Mouse (Mus musculus): ENCODE measurements at regions not wholly inside any gene's neighbourhood (a gene's known extent, or its start where the extent isn't known, plus 50 kb on each side); places are given as distances from the start of the nearest gene placed in this dataset.

GRCm38 (mm10) chr8:92732229-92732628 is 58.1 kb downstream of the Irx6 start:
- H3K36me3 ChIP-seq = no peaks in the 10 kb centered on the region
- no peaks in the 10 kb centered on the region for H3K9me3 ChIP-seq
- H3K4me1 ChIP-seq = no peaks in the 10 kb centered on the region
- no peak overlapping the region for H3K4me3 ChIP-seq
- WGBS = 85% methylated on average over 9 of the region's 9 CpGs
- no peak overlapping the region for H3K27ac ChIP-seq
- H3K4me2 ChIP-seq (replicated peaks) = no peak overlapping the region
- H3K27me3 ChIP-seq = 0 out of 2 replicates have a peak, but pooled peaks cover 1% of the 10 kb centered on the region
- H3K9ac ChIP-seq = no peak overlapping the region
- ATAC-seq (ENCODE audit: insufficient number of reproducible peaks, insufficient read depth, low FRiP score, low TSS enrichment) = no peak

DNA sequence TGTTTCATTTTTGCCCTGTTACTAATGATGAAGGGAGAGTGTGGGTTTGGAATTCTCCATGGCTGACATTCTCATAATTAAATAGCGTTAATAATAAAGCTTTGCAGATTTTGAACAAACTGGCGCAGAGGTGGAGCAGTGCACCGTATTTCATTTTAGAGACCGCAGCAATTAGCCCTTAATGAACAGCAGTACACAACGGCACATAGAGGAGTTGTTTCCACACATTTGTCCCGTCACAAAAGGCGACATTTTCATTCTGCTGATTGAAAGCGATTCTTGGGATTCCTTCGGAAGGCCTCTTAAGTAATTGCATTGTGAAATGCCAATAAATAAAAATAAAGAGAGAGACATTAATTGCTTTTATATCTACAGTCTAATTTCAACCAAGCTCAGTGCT is 61.6 kb downstream of the Irx6 start:
- no peak for ATAC-seq (ENCODE audit: insufficient number of reproducible peaks, insufficient read depth, low FRiP score, low TSS enrichment)
- no peak overlapping the region for H3K9ac ChIP-seq
- no peaks in the 10 kb centered on the region for H3K36me3 ChIP-seq
- no peaks in the 10 kb centered on the region for H3K27me3 ChIP-seq
- 81% methylated on average over 9 of the region's 9 CpGs for WGBS
- H3K4me1 ChIP-seq = no peaks in the 10 kb centered on the region
- no peak overlapping the region for H3K4me3 ChIP-seq
- H3K27ac ChIP-seq = no peak overlapping the region
- H3K9me3 ChIP-seq = no peaks in the 10 kb centered on the region
- no peak overlapping the region for H3K4me2 ChIP-seq (replicated peaks)

GRCm38 (mm10) chr8:92738080-92738479 is 64.0 kb downstream of the Irx6 start:
- no peak overlapping the region for H3K4me2 ChIP-seq (replicated peaks)
- no peak for ATAC-seq (ENCODE audit: insufficient number of reproducible peaks, insufficient read depth, low FRiP score, low TSS enrichment)
- 17% methylated on average over 1 of the region's 1 CpGs for WGBS
- no peak overlapping the region for H3K27ac ChIP-seq
- H3K4me1 ChIP-seq = no peaks in the 10 kb centered on the region
- H3K4me3 ChIP-seq = no peak overlapping the region
- no peaks in the 10 kb centered on the region for H3K36me3 ChIP-seq
- H3K9ac ChIP-seq = no peak overlapping the region
- H3K27me3 ChIP-seq = no peaks in the 10 kb centered on the region
- H3K9me3 ChIP-seq = no peaks in the 10 kb centered on the region

GRCm38 (mm10) chr8:92740286-92740808 is 66.3 kb downstream of the Irx6 start:
- no peaks in the 10 kb centered on the region for H3K4me1 ChIP-seq
- H3K9me3 ChIP-seq = no peaks in the 10 kb centered on the region
- no peak overlapping the region for H3K4me3 ChIP-seq
- no peaks in the 10 kb centered on the region for H3K36me3 ChIP-seq
- ATAC-seq (ENCODE audit: insufficient number of reproducible peaks, insufficient read depth, low FRiP score, low TSS enrichment) = no peak
- no peak overlapping the region for H3K4me2 ChIP-seq (replicated peaks)
- H3K27me3 ChIP-seq = no peaks in the 10 kb centered on the region
- no peak overlapping the region for H3K9ac ChIP-seq
- 75% methylated on average over 9 of the region's 9 CpGs for WGBS
- H3K27ac ChIP-seq = no peak overlapping the region

DNA sequence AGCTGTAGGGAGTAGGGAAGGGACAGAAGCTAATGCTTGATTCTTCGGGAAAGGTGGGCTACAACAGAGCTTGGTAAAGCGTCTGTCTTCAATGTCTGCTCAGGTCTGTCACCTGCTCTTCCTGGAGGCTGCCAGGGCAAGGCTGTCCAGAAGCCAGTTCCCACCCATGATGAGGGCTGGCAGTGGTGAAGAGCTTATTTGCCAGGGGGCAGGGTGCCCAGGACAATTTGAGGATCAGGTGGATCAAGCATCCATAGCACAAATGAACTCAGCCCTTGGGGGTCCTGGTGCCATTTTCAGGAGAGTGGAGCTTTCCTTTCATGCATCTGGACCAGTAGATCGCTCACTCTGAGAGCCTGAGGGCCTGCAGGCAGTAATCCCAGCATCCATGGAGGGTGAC is 67.7 kb downstream of the Irx6 start:
- no peaks in the 10 kb centered on the region for H3K27me3 ChIP-seq
- H3K4me3 ChIP-seq = no peak overlapping the region
- H3K9ac ChIP-seq = no peak overlapping the region
- no peaks in the 10 kb centered on the region for H3K9me3 ChIP-seq
- H3K36me3 ChIP-seq = no peaks in the 10 kb centered on the region
- no peak overlapping the region for H3K27ac ChIP-seq
- no peak for ATAC-seq (ENCODE audit: insufficient number of reproducible peaks, insufficient read depth, low FRiP score, low TSS enrichment)
- WGBS = 73% methylated on average over 3 of the region's 3 CpGs
- no peaks in the 10 kb centered on the region for H3K4me1 ChIP-seq
- H3K4me2 ChIP-seq (replicated peaks) = no peak overlapping the region

DNA sequence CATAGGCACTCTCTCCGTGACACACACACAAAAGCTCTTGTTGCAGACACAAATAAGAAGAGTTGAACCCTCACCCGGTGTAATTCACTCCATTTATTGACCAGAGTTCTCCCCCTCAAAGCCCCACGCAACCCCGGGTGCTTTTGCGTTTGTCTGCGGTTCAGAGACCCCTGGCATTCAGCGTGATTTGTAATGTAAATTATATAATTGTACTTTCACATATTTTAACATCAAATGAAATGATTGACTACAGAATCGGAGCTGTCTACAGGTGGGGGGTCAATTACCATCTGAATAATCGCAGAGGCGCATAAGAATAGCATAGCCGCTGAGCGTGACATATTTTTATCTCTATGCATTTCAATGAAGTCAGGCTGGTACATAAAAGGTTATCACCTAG is 69.0 kb downstream of the Irx6 start:
- no peak overlapping the region for H3K27ac ChIP-seq
- ATAC-seq (ENCODE audit: insufficient number of reproducible peaks, insufficient read depth, low FRiP score, low TSS enrichment) = no peak
- WGBS = 60% methylated on average over 12 of the region's 12 CpGs
- H3K9ac ChIP-seq = no peak overlapping the region
- no peaks in the 10 kb centered on the region for H3K4me1 ChIP-seq
- no peaks in the 10 kb centered on the region for H3K9me3 ChIP-seq
- no peaks in the 10 kb centered on the region for H3K27me3 ChIP-seq
- no peak overlapping the region for H3K4me3 ChIP-seq
- H3K36me3 ChIP-seq = no peaks in the 10 kb centered on the region
- H3K4me2 ChIP-seq (replicated peaks) = no peak overlapping the region

DNA sequence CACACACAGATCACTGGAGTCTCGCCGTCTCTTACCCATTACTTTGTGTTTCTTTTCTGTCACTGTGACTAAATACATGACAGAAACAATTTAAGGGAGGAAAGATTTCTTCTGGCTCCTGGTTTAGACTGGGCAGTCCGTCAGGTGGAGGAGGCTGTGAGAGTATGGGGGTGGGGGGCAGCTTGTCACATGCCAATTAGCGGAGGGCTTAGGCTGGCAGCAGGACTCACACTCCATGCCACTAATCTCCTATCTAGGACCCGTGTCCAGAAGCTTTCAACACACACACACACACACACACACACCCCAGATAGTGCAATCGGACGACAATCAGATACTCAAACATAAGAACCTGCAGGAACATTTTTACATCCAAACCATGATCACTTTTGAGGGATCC is 73.0 kb downstream of the Irx6 start:
- Histone ChIP-seq H3K27me3 (no peaks in the 10 kb centered on the region), H3K9me3 (no peaks in the 10 kb centered on the region), H3K4me1 (no peaks in the 10 kb centered on the region), H3K9ac (no peak overlapping the region), H3K4me3 (no peak overlapping the region), H3K27ac (no peak overlapping the region), H3K4me2 (replicated peaks) (no peak overlapping the region), H3K36me3 (no peaks in the 10 kb centered on the region)
- no peak for ATAC-seq (ENCODE audit: insufficient number of reproducible peaks, insufficient read depth, low FRiP score, low TSS enrichment)
- 58% methylated on average over 7 of the region's 7 CpGs for WGBS

GRCm38 (mm10) chr8:92747951-92748350 is 73.9 kb downstream of the Irx6 start:
- H3K9me3 ChIP-seq = no peaks in the 10 kb centered on the region
- no peak overlapping the region for H3K27ac ChIP-seq
- no peaks in the 10 kb centered on the region for H3K27me3 ChIP-seq
- H3K36me3 ChIP-seq = no peaks in the 10 kb centered on the region
- 61% methylated on average over 6 of the region's 6 CpGs for WGBS
- no peak for ATAC-seq (ENCODE audit: insufficient number of reproducible peaks, insufficient read depth, low FRiP score, low TSS enrichment)
- no peaks in the 10 kb centered on the region for H3K4me1 ChIP-seq
- H3K4me2 ChIP-seq (replicated peaks) = no peak overlapping the region
- H3K4me3 ChIP-seq = no peak overlapping the region
- H3K9ac ChIP-seq = no peak overlapping the region

- Histone ChIP-seq H3K9me3 (no peaks in the 10 kb centered on the region), H3K4me2 (replicated peaks) (no peak overlapping the region), H3K4me3 (no peak overlapping the region), H3K27ac (no peak overlapping the region), H3K36me3 (no peaks in the 10 kb centered on the region), H3K9ac (no peak overlapping the region), H3K4me1 (0 out of 2 replicates have a peak, but pooled peaks cover 6% of the 10 kb centered on the region), H3K27me3 (no peaks in the 10 kb centered on the region)
- 85% methylated on average over 3 of the region's 3 CpGs for WGBS
- no peak for ATAC-seq (ENCODE audit: insufficient number of reproducible peaks, insufficient read depth, low FRiP score, low TSS enrichment)
Observed at GRCm38 (mm10) chr8:92759848-92760247, 67.2 kb upstream of the Mmp2 start.

DNA sequence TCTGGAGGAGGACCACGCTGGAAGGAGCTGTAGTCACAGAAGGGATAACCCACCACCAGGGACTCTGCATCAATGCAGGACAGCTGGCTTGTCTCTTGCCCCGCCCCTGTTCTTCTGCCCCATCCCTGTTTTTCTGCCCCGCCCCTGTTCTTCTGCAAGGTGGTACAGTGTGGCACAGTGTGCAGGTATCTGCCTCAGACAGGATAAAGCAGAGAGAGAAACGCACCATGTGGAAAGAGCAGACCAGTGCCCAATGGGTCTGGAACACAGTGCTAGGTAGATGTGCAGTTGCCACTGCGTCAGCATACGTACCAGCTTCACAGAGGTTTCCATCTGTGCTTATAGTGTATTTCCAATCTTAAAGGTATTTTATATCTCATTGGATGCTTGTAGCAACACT is 66.2 kb upstream of the Mmp2 start:
- Histone ChIP-seq H3K36me3 (no peaks in the 10 kb centered on the region), H3K4me2 (replicated peaks) (no peak overlapping the region), H3K27me3 (no peaks in the 10 kb centered on the region), H3K4me3 (no peak overlapping the region), H3K9me3 (no peaks in the 10 kb centered on the region), H3K9ac (no peak overlapping the region), H3K4me1 (0 out of 2 replicates have a peak, but pooled peaks cover 6% of the 10 kb centered on the region), H3K27ac (no peak overlapping the region)
- no peak for ATAC-seq (ENCODE audit: insufficient number of reproducible peaks, insufficient read depth, low FRiP score, low TSS enrichment)
- 95% methylated on average over 6 of the region's 6 CpGs for WGBS

DNA sequence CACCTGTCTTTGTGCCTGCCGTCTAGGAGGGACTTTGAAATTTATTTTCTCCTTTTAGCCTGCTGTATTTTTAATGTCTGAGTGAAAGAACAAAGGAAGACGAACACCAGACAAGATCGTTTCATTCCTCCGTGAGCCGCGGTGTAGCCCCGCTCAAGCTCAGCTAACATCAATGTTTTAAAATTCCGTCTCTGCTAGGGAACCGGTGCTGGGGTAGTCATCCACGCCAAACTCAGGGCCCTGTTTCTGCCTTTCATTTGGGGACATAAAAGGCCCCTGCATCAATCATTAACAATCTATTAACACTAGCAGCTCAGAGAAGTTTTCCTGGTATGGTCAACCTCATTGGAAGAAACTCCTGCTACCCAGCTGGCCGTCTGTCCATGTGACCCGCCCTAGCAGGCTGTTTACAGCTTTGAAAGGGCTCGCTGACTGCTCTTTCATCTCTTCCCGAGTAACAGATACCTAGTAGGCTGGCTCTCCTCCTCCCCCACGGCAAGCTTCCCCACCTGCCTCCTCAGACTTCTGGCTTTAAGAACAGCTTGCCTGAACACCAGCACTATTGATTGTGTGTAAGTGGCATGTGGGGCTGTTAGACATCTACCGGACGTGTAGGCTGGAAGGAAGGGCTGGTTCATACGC is 65.0 kb upstream of the Mmp2 start:
- WGBS = 16% methylated on average over 18 of the region's 18 CpGs
- Histone ChIP-seq H3K4me2 (replicated peaks) (peak overlapping the region; percentile 27), H3K27ac (no peak overlapping the region), H3K9ac (no peak overlapping the region), H3K36me3 (no peaks in the 10 kb centered on the region), H3K4me3 (no peak overlapping the region), H3K4me1 (0 out of 2 replicates have a peak, but pooled peaks cover 6% of the 10 kb centered on the region), H3K27me3 (no peaks in the 10 kb centered on the region), H3K9me3 (no peaks in the 10 kb centered on the region)
- ATAC-seq (ENCODE audit: insufficient number of reproducible peaks, insufficient read depth, low FRiP score, low TSS enrichment) = no peak

DNA sequence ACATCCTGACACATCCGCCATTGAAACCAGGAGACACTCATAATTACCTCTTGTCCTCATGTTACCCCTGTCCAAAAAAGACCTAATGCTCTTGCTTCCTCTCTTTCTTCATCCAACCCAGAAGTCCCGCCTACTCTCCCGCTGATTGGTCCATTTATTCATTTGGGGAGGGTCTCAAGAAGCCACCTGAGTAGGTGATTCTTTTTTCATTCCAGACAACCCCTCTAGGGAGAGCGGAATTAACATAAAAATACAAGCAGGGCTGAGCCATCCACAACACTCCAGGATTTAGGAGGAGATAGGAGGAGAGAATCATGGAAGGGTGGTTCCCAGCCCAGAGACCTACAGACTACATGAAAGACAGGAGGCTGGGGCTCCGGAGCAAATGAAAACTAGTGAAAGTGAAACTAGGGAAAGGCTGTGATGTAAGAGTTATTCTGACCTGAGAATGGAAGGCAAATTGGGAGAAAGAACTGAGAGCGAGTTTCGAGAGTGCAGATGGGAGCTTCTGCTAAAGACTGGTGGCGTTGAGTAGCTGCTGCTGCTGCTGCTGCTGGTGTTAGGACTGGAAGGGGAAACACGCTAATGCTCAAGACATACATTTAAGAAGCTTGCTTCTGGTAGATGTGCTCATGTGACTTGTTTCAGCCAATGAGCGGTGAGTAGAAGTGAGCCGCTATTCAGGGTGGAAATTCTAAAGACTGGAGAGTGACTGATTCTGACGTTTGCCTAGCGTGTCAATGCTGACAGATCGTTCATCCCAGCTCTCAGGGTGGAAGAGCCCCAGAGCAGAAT is 55.0 kb upstream of the Mmp2 start:
- 61% methylated on average over 14 of the region's 14 CpGs for WGBS
- no peak for ATAC-seq (ENCODE audit: insufficient number of reproducible peaks, insufficient read depth, low FRiP score, low TSS enrichment)

More for the DNA sequence above, 55.0 kb upstream of the Mmp2 start:
- Histone ChIP-seq H3K4me3 (no peak overlapping the region), H3K36me3 (no peaks in the 10 kb centered on the region), H3K27ac (no peak overlapping the region), H3K9me3 (no peaks in the 10 kb centered on the region), H3K4me2 (replicated peaks) (no peak overlapping the region), H3K4me1 (no peaks in the 10 kb centered on the region), H3K27me3 (no peaks in the 10 kb centered on the region), H3K9ac (no peak overlapping the region)

All from embryonic facial prominence, embryonic 12.5 days (tissue).